Mouse (Mus musculus) c-Kit-negative CD71-positive TER-119-positive erythroid progenitor cells, embryonic 14.5 days (primary cell): Measurements from ENCODE around the gene Gm10334.
"Not testable (repeated sequence)": the region's sequence is repeated elsewhere in the genome, so short reads cannot be mapped to it uniquely, and the experiment has no call there.

ENCODE experiments used
- DNase-seq: peaks from one replicate; pipeline ENCODE4 v3.0.0-alpha.2; 2013; ENCODE audit warnings: low read depth, low spot score

Gene Gm10334

DNA sequence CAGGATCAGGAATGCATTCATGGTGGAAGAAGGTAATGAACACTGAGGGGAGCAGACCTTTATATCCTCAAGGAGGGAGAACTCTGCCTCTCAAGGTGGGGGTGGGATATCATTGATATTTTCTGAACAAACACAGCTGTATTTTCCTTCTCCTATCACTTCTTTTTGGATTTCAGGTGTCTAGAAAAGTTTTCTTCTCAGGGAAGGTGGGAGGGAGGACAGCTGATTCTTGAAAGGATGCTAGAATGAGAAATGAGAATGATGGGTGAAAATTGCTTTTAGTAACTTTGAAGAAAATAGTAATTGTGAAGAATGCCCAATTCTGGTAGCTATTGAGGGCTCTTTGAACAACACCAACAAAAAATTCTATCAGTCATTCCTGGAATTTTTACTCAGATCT, at the start of gene Gm10334:
Gene Gm10334, minus strand, starts transcription at position 101 of the 400 bp plus-strand sequence.
- DNase-seq, result not testable (repeated sequence)

- DNase-seq, result not testable (repeated sequence)
These were observed 12.7 kb upstream of the Gm10334 start, which contains the start of gene Prss1 for GRCm38 (mm10) chr6:41458632-41459031. Gene Prss1, plus strand, starts transcription at chr6:41458932.

DNA sequence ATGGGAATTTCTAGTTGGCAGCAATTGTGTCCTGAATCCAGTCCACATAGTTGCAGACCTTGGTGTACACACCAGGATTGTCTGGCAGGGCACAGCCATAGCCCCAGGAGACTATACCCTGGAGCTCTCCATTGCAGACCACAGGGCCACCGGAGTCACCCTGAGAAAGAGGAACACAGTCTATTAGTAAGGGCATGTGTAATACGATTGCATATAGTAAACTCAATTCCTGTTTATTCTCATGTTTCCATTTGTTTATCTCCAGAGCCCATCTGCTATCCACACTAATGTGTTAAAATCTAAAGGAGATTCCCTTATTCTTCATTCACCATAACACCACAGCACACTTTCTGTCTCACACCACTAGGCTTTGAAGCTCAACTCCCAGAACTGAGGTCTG, 3.7 kb downstream of the Gm10334 start:
- not testable (repeated sequence) for DNase-seq
